Mouse (Mus musculus) limb, embryonic 14.5 days (tissue): Measurements from ENCODE around the gene Kcne2. TPM values are rescaled to one million over a fixed set of nuclear protein-coding genes. Genes with fewer than 3 reads are reported as not detected.

Source experiments
- ATAC-seq: fragments of 200-750 bp; cut with Nextera tagmentation; 2 replicates; pipeline ENCODE4 v1.8.0; 2017; ENCODE audit warnings: low read depth, moderate number of reproducible peaks, moderate TSS enrichment; ENCODE audit not compliant: low FRiP score
- DNase-seq: peaks from one replicate; pipeline ENCODE4 v3.0.0-alpha.2; 2015; ENCODE audit warnings: low spot score
- H3K27ac ChIP-seq: fragments of 300-500 bp; sonication (generic); replicated peaks from 2 replicates; pipeline ENCODE4 v1.5.1; 2014; ENCODE audit warnings: low read depth, mild to moderate bottlenecking, low read length, moderate library complexity, mixed read lengths
- H3K27me3 ChIP-seq: fragments of 300-500 bp; sonication (generic); 2 replicates; pipeline ENCODE4 v1.6.1; 2014; ENCODE audit warnings: low read length, mixed read lengths; ENCODE audit not compliant: control insufficient read depth, insufficient read depth
- H3K36me3 ChIP-seq: fragments of 300-500 bp; sonication (generic); 2 replicates; pipeline ENCODE4 v1.6.1; 2014; ENCODE audit warnings: mild to moderate bottlenecking, low read length, moderate library complexity, mixed read lengths; ENCODE audit not compliant: control insufficient read depth, insufficient read depth
- H3K4me1 ChIP-seq: fragments of 300-500 bp; sonication (generic); 2 replicates; pipeline ENCODE4 v1.6.1; 2014; ENCODE audit warnings: antibody characterized with exemption, low read length, mixed read lengths; ENCODE audit not compliant: control insufficient read depth, insufficient read depth
- H3K4me2 ChIP-seq: fragments of 300-500 bp; sonication (generic); replicated peaks from 2 replicates; pipeline ENCODE4 v1.6.1; 2014; ENCODE audit warnings: low read depth, mild to moderate bottlenecking, low read length, moderate library complexity; ENCODE audit not compliant: severe bottlenecking
- H3K4me3 ChIP-seq: fragments of 300-500 bp; sonication (generic); replicated peaks from 2 replicates; pipeline ENCODE4 v1.5.1; 2014; ENCODE audit warnings: low read length
- H3K9ac ChIP-seq: fragments of 300-500 bp; sonication (generic); 2 replicates; pipeline ENCODE4 v1.6.1; 2014; ENCODE audit warnings: mild to moderate bottlenecking, low read depth, low read length, moderate library complexity; ENCODE audit not compliant: severe bottlenecking
- H3K9me3 ChIP-seq: fragments of 300-500 bp; sonication (generic); 2 replicates; pipeline ENCODE4 v1.6.1; 2016; ENCODE audit warnings: low read length; ENCODE audit not compliant: control insufficient read depth
- POLR2A ChIP-seq: fragments of 200-500 bp; IDR thresholded peaks from 2 replicates; pipeline ENCODE4 v1.8.0; 2012; ENCODE audit warnings: inconsistent platforms, mild to moderate bottlenecking, moderate library complexity, borderline replicate concordance; ENCODE audit not compliant: insufficient read depth, insufficient read length; ENCODE audit errors: extremely low read depth
- WGBS: fragments of 180-500 bp; shearing (Covaris S2); extraction: QIAGEN DNeasy Blood & Tissue Kit; methylation state at CpG from one replicate; pipeline ENCODE4 v1.1.7; 2014; 5-methylcytosine and 5-hydroxymethylcytosine counted together
- polyA plus RNA-seq, 2 experiments: library from polyadenylated mRNA; depleted of rRNA in 1 of 2; stranded (reverse) in 1 of 2; unstranded in 1 of 2; fragments of >200 nt; fragmentation: Nextera tagmentation in 1 of 2; extraction: Ambion mirVana in 1 of 2; gene quantifications; 2 replicates each; pipeline versions ENCODE4 v1.2.1 to v1.2.3; 2012 to 2014

Kcne2 gene
- polyA plus RNA-seq, 2 experiments: 0.05 to 0.15 TPM

DNA sequence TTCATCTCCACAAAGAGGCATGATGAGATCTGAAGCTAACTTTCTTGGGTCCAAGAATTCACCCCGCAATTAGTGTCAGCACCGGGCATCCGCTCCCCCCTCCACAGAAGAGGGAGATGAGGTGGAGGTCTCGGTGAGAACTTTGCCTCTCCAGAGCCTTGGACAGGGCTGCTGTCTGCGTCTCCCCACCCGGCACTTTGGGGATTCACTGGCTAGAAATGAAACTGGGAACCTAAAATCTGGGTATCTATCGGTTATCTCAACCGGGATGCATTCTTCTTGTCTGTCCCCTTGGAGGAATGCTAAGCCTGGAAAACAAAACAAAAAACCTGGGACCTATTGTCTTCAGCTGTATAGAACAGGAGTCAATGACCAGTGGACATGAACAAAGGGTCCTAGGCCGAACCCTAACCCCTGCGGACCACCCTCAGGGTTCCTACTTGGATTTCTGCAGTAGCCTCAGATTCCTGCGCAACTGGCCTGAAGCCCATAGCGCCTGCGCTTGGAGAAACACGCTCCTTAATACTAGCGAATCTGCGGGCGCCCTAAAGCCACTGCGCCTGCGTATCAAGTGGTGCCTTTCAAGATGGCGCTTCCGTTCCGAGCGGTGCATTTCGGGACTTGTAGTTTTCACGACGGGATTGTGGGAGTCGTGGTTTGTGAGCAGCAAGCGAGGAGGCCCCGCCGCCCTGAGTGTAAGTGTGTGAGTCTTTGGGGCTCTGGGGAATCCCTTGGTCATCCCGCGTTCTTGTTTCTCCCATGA lies 8.6 kb downstream of the Kcne2 start, which contains the start of gene Smim11:
Smim11 (plus strand) TSS at position 638 of the 763 bp plus-strand sequence.
- Histone ChIP-seq H3K9me3 (no peaks in the 10 kb centered on the region), H3K36me3 (peaks cover 8% of the 10 kb centered on the region), H3K27ac (peak within 1 kb of the TSS; percentile 65), H3K4me1 (peaks cover 18% of the 10 kb centered on the region), H3K9ac (peak within 1 kb of the TSS; percentile 85), H3K4me3 (peak within 1 kb of the TSS; percentile 70), H3K27me3 (no peaks in the 10 kb centered on the region), H3K4me2 (peak within 1 kb of the TSS; percentile 85)
- DNase-seq: peak; percentile 98
- ATAC-seq: peak; percentile 94
- 11% methylated on average over 32 of the region's 32 CpGs for WGBS
- TF ChIP-seq POLR2A: peak; percentile 61; the same call in 1 of the 2 replicates

DNA sequence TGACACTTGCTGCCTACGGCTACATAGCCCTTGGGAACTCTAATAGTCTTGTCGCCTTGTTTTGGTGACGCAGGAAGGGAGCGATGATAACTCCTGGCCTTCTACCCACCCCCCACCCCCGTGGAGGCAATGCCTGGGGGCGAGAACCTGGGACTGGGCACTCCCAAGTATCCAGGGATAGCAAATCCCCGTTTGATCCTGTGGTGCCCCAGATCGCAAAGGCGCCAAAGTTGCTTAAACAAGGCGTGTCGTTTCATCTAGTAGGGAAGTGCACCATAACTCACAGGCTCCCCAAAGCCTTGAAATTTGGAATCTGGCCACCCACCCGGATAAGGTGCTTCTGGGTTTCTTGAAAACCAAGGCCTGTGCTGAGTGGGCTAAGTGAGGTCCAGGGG lies 9.2 kb downstream of the Kcne2 start:
- H3K4me2 ChIP-seq: peak overlapping the region; percentile 85
- peaks cover 13% of the 10 kb centered on the region for H3K36me3 ChIP-seq
- H3K27me3 ChIP-seq: no peaks in the 10 kb centered on the region
- DNase-seq (no peak), ATAC-seq (peak; percentile 50)
- peaks cover 18% of the 10 kb centered on the region for H3K4me1 ChIP-seq
- under 1% methylated on average over 12 of the region's 12 CpGs for WGBS
- no peak for TF ChIP-seq POLR2A
- peak overlapping the region; percentile 85 for H3K9ac ChIP-seq
- peak overlapping the region; percentile 70 for H3K4me3 ChIP-seq
- H3K9me3 ChIP-seq: no peaks in the 10 kb centered on the region
- H3K27ac ChIP-seq: peak overlapping the region; percentile 65

DNA sequence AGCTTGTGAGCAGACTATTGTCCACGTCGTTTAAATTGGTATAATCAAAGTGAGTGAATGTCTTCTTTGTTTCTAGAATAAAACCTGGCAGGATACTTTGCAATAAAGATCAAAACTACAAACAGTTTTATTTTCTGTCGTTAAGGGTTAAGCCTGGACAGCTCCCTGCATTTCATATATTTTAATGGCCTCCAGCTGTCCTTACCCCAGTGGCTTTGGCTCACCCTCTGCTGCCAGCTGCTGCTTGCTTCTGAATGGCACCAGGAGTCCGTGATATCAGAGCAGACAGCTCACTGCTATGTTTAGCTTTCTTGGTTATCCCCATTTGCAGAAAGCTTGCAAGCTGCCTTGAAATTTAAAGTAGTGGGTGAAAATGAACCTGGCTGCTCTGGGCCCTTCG lies 9.8 kb downstream of the Kcne2 start:
- TF ChIP-seq POLR2A: no peak
- peak overlapping the region; percentile 85 for H3K9ac ChIP-seq
- ATAC-seq: no peak
- H3K4me1 ChIP-seq: peaks cover 18% of the 10 kb centered on the region
- no peaks in the 10 kb centered on the region for H3K9me3 ChIP-seq
- WGBS: 21% methylated on average over 5 of the region's 5 CpGs
- H3K4me2 ChIP-seq: peak overlapping the region; percentile 85
- H3K27ac ChIP-seq: 0 out of 2 replicates have a peak overlapping the region, but pooled peaks have one; percentile 65
- H3K27me3 ChIP-seq: no peaks in the 10 kb centered on the region
- peaks cover 18% of the 10 kb centered on the region for H3K36me3 ChIP-seq
- peak overlapping the region; percentile 70 for H3K4me3 ChIP-seq
- peak; percentile 62 for DNase-seq

DNA sequence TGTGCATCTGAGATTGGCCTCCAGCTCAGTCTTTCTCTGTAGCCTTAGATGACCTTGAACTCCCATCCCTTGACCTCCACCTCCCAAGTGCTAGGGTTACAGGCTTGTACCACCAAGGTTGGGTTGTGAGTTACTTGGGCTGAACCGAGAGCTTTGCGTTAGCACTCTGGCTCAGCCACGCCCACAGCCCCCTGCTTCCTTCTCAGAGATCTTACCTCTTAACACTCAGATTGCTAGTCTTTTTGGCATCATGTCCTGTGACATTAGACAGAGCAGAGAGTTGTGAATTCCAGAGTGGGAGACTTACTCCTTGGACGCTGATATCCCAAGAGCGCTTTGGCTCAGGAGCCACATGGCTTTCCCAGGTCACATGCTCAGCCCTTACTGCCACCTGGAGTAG lies 10.3 kb downstream of the Kcne2 start:
- peaks cover 18% of the 10 kb centered on the region for H3K4me1 ChIP-seq
- peak overlapping the region; percentile 85; the same call in 1 of the 2 replicates for H3K4me2 ChIP-seq
- WGBS: 46% methylated on average over 5 of the region's 5 CpGs
- no peak for ATAC-seq
- H3K27me3 ChIP-seq: no peaks in the 10 kb centered on the region
- peaks cover 23% of the 10 kb centered on the region for H3K36me3 ChIP-seq
- peak overlapping the region; percentile 70; the same call in 1 of the 2 replicates for H3K4me3 ChIP-seq
- no peak for DNase-seq
- H3K27ac ChIP-seq: no peak overlapping the region
- H3K9ac ChIP-seq: peak overlapping the region; percentile 36; the same call in 1 of the 2 replicates
- no peak for TF ChIP-seq POLR2A
- no peaks in the 10 kb centered on the region for H3K9me3 ChIP-seq

DNA sequence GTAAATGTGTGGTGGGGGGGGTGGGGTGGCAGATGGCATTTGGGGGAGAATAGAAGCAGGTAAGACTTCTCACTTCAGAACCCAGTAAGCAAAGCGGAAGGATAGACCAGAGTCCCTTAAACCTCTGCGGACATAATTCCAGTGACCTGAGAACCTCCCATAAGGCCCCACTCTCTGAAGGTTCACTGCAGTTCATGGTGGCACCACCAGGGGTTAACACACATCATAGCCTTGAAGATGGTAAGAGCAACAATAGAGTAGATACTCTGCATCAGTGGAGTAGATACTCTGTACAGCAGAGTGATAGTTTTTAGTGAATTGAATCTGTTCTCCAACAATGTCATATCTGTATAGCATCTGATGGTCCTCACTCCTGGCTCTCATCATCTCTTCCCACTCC lies 13.3 kb downstream of the Kcne2 start:
- no peak overlapping the region for H3K27ac ChIP-seq
- no peak overlapping the region for H3K9ac ChIP-seq
- TF ChIP-seq POLR2A: no peak
- no peaks in the 10 kb centered on the region for H3K27me3 ChIP-seq
- no peak overlapping the region for H3K4me2 ChIP-seq
- ATAC-seq (no peak), DNase-seq (no peak)
- H3K9me3 ChIP-seq: no peaks in the 10 kb centered on the region
- no peak overlapping the region for H3K4me3 ChIP-seq
- H3K4me1 ChIP-seq: peaks cover 16% of the 10 kb centered on the region
- peaks cover 45% of the 10 kb centered on the region for H3K36me3 ChIP-seq
- WGBS: 100% methylated on average over 2 of the region's 2 CpGs
